Mouse (Mus musculus): Measurements from ENCODE around the gene Usp10. TPM values are rescaled to one million over a fixed set of nuclear protein-coding genes. Genes with fewer than 3 reads are reported as not detected.

The Usp10 gene
- 10 to 100 TPM; 41.6 to 48.6 TPM for polyA plus RNA-seq (2017; shearing (Covaris generic))

GRCm38 (mm10) chr8:119909944-119910546 lies at the start of gene Usp10:
TSS of gene Usp10 (plus strand) at chr8:119910360.
- peak; percentile 26 for ATAC-seq

GRCm38 (mm10) chr8:119861706-119862389 lies 48.3 kb upstream of the Usp10 start, which contains the start of gene Klhl36:
TSS of gene Klhl36 (plus strand) at chr8:119862266.
- peak; percentile 97 for ATAC-seq

- no peak for ATAC-seq
These were observed 47.8 kb upstream of the Usp10 start for GRCm38 (mm10) chr8:119862390-119862734.

- ATAC-seq = no peak
These were observed 47.4 kb upstream of the Usp10 start for GRCm38 (mm10) chr8:119862749-119863148.

- ATAC-seq = no peak
These were observed 40.5 kb upstream of the Usp10 start for GRCm38 (mm10) chr8:119869616-119870015.

GRCm38 (mm10) chr8:119873181-119873580 lies 37.0 kb upstream of the Usp10 start:
- no peak for ATAC-seq

- ATAC-seq = no peak
These were observed 28.9 kb upstream of the Usp10 start for GRCm38 (mm10) chr8:119881301-119881700.

- no peak for ATAC-seq
These were observed 28.2 kb upstream of the Usp10 start for GRCm38 (mm10) chr8:119881917-119882316.

- ATAC-seq = no peak
These were observed 26.9 kb upstream of the Usp10 start for GRCm38 (mm10) chr8:119883281-119883680.

GRCm38 (mm10) chr8:119885612-119886011 lies 24.5 kb upstream of the Usp10 start:
- ATAC-seq = no peak

- no peak for ATAC-seq
These were observed 23.0 kb upstream of the Usp10 start for GRCm38 (mm10) chr8:119887130-119887529.

- ATAC-seq = no peak
These were observed 22.1 kb upstream of the Usp10 start for GRCm38 (mm10) chr8:119888012-119888411.

- no peak for ATAC-seq
These were observed 13.1 kb upstream of the Usp10 start for GRCm38 (mm10) chr8:119897069-119897468.

GRCm38 (mm10) chr8:119897933-119898332 lies 12.2 kb upstream of the Usp10 start:
- ATAC-seq = peak; percentile 80

GRCm38 (mm10) chr8:119901349-119901748 lies 8.8 kb upstream of the Usp10 start:
- ATAC-seq = no peak

- no peak for ATAC-seq
These were observed 8.2 kb upstream of the Usp10 start for GRCm38 (mm10) chr8:119901952-119902351.

- ATAC-seq = no peak
These were observed 5.7 kb upstream of the Usp10 start for GRCm38 (mm10) chr8:119904323-119904911.

GRCm38 (mm10) chr8:119910547-119911257 lies 542 bp downstream of the Usp10 start, which contains the start of gene Gm20388:
TSS of gene Gm20388 (plus strand) at chr8:119910841.
- peak; percentile 86 for ATAC-seq

GRCm38 (mm10) chr8:119911258-119911962 lies 1.2 kb downstream of the Usp10 start:
- ATAC-seq = no peak

GRCm38 (mm10) chr8:119912643-119913042 lies 2.5 kb downstream of the Usp10 start:
- ATAC-seq = no peak

GRCm38 (mm10) chr8:119913181-119913580 lies 3.0 kb downstream of the Usp10 start:
- ATAC-seq = no peak

GRCm38 (mm10) chr8:119914161-119914560 lies 4.0 kb downstream of the Usp10 start:
- ATAC-seq = peak; percentile 33

- ATAC-seq = no peak
These were observed 5.1 kb downstream of the Usp10 start for GRCm38 (mm10) chr8:119915298-119915697.
